Mouse (Mus musculus) spleen, postnatal 36 days (tissue): ENCODE measurements around the gene Ermap.

ENCODE experiments used
- DNase-seq, 2 experiments: peaks; one replicate each; pipeline ENCODE4 v3.0.0; 2022; ENCODE audit warnings: low spot score in 2 of 2, mixed read lengths in 1 of 2

The Ermap gene

DNA sequence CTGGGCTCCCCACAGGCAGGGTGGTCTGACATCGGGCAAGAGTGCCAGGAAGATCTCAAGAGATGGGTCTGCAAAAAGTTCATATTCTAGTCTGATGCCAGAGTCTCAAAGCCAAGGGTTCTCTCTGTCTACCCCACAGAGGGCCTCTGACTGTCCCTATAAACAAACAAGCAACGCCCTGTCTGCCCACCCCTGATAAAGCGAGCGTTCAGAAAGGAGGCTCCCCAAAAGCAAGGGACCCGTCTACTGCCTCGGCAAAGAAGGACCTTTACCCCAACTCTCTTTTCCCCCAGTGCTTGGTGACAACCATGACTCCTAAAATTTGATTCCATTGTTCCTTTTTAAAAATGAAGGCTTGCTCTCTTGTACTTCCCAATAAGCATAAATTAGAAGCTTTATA, at the start of gene Ermap:
Gene Ermap, minus strand, starts transcription at position 148 of the 400 bp plus-strand sequence.
- DNase-seq, result peak; percentile 50 to 75

DNA sequence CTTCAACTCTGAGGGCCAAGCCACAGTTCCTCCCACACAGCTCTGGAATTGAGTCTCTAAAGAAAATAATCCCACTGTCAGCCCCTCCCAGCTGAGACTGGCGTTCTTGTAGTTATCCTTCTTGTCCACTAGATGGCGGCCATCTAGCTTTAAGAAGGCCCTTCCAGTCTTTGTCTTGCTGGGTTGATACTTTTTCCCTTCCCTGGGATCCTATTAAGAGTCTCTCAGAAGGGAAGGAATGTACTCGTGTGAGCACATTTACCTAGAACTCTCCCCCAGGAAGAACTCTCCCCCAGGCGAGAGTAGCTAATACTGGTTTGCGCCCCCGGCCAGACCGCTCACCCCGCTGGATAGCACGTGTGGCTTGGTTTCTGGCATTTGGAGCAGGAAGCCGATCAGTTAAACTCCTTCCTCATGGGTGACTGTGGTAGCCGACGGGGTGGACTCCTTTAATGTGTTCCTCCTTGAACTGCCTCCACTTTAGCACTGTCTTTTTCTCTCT, 49.4 kb upstream of the Ermap start:
- DNase-seq, result peak; percentile 12 to 31

DNA sequence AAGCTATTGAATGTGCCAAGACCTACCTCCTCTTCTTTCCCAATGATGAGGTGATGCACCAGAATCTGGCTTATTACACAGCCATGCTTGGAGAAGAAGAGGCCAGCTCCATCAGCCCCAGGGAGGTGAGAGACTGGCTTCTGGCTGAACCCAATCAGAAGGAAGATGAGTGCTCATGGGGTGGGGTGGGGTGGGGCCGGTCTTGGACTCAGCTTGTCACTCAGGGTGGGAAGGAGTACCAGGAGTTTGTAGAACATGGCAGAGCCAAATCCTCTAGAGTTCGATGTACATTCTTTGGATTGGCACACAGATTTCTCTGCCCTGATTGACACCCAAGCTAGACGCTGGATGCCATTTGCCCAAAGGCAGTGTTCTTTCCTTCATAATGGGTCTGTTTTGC, 48.9 kb upstream of the Ermap start:
- DNase-seq, result no peak

DNA sequence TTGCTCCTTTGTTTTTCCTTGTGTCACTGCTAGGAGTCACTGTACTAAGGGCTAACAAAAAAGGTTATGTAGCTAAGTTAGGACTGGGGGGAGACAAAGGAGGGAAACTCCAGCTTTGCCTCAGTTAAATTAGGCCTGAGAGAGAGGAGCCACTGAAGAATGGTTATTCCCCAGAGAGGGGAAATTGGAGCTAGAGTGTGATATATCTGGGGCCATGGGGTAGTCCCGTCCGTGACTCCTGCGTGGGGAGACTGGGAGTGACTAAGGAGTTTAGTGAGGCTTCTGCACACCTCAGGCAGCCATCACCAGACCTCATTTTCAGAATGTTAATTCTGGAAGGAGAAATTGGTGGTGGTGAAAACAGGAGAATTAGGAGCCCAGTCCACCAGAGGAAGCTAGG, 44.5 kb upstream of the Ermap start:
- DNase-seq, result no peak

DNA sequence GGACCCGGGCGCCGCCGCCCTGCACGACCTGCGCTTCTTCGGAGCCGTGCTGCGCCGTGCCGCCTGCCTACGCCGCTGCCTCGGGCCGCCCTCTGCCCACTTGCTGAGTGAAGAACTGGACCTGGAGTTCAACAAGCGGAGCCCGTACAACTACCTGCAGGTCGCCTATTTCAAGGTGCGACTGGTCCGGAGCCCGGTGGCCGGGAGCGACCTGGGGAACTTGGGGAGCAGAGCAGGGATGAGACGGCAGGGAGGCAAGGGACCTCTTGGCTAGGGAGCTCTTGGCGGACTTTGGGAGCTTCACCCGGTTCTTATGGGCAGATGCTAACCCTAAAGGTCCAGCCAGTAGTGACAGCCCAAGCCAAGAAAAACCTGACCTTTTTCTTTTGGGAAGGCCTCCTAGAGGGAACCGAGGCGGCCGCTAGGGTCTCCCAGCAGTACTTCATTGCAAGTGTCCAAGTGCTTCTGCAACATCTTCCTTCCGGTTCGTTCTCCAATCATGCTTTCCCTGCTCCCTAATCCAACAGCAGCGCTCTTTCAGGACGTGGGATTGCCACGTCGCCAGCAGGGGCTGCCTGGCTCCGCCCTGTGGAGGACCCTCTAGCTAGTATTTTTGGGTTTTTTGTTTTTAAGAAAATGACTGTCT, 43.6 kb upstream of the Ermap start:
- no peak for DNase-seq

DNA sequence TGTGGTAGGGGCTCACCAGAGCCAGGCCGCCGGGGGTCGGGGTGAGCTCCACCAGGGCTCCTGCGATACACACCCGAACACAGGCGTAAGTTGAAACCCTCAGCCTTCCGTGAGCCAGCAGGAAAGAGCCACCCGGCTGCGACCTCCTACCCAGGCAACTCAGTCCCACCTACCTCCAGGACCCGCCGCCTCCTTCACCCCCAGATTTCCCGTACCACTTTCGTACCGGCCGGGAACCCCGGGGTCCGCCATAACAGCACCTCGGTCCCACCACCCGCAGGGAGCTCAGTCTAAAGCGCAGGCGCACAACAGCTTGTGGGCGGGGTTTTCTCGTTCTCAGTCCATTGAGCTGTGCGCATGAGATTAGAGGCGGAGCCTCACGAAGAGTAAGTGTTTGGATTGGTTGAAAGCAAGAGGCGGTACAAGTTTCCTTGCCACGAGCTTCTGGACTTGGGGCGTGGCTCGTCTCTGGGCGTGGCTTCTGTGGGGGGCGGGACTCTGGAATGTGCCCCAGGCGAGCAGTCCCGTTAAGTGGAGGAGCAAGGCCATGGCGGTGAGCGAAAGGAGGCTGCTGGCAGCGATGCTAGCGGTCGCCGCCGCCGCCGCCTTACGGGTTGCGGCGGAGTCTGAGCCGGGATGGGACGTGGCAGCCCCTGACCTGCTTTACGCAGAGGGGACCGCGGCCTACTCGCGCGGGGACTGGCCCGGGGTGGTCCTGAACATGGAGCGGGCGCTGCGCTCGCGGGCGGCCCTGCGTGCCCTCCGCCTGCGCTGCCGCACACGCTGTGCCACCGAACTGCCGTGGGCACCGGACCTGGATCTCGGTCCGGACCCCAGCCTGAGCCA, 42.8 kb upstream of the Ermap start, which contains the start of the genes AU022252 and P3h1:
Gene AU022252, minus strand, starts transcription at position 303 of the 846 bp plus-strand sequence.
Gene P3h1, plus strand, starts transcription at position 506 of the 846 bp plus-strand sequence.
- DNase-seq, result peak; percentile 99 to 100

DNA sequence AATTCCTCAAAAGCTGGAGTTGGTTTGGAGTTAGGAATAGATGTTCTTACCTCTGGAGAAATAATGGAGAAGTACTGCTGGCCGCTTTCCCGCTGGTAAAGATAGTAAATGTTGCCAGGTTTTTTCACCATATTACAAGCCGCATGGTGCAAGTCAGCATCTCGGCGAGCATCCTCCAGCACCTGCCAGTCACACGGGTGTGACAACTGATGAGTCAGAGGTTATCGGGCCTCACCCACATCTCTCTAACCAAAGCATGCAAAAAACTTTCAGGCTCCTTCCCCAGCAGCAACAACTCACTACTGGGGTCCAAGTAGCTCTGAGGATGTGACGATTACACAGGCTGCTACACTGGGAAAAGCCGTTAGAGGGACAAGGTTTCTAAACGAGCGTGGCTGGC, 36.9 kb upstream of the Ermap start:
- no peak for DNase-seq

DNA sequence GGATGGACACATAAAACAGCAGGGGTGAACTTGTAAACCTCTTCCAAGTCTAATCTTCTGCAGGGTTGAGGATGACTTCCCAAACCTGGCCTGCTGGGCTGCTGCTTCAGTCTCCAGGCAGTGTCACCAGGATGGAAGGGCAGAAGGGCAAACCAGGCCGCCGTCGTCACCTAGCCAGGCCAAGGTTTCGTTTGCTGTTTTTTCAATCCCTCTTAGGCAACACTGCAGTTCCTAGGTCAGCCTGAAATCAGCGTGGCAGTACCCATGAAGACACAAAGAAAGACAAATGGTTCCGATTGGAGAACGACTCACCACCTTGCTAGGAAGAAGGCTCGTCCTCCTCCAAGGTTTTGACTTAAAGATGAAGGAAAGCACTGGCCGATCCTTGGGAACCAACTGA, 35.9 kb upstream of the Ermap start:
- DNase-seq, result no peak

DNA sequence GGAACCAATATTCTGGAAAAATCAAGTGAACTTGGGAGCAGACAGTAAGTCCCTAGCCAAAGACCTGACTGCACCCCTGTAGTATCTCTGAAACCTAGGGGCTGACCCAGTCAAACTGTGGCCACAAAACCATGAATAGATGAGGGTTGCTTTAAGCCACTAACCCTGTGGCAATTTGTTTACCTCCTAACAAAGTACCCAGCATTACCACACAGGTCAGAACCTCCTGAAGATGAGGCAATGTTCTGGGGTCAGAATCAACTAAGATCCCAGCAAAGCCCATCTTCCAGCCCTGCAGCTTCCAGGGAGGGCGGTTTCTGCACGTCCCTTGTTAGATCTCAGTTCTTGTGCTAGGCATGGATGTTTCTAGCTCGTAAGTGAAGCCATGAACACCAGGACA, 34.7 kb upstream of the Ermap start:
- no peak for DNase-seq

DNA sequence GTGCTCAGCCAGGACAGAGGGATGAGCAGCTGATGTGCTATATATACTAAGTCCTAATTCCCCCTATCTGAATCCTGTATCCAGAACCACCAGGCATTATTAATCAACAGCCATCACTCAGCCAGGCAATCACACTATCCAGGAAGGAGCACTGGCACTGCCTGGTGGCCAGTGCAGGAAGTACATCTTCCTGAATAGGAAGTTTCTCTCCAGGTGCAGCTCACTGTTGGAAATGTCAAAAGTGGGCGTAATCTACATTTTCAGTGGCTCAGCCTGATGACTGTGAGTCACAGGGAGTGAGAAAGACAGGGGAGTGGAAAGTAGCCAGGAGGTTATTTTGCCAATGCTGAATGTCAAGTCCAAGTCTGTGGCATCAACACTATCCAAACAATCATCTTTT, 33.9 kb upstream of the Ermap start:
- no peak for DNase-seq

DNA sequence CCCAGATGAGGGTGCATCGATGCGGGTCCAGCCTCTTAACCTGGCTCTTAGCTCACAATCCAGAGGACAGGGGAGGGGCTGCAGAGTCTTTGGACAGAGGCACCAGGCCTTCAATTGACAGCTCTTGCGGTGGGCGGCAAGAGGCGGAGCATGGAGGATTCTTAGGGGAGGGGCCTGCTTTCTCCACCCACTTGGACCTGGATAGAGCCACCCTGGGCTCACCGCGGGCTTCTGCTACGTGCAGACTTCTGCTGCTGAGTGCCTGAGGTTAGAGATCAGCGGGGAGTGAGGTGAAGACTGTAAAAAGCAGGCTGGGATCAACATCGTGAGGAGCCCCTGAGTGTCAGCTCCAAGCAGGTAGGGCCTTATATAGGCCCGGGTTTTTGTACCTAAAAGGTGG, 28.4 kb upstream of the Ermap start, which contains the start of gene Tmem269:
Gene Tmem269, minus strand, starts transcription at position 49 of the 400 bp plus-strand sequence.
- no peak for DNase-seq

DNA sequence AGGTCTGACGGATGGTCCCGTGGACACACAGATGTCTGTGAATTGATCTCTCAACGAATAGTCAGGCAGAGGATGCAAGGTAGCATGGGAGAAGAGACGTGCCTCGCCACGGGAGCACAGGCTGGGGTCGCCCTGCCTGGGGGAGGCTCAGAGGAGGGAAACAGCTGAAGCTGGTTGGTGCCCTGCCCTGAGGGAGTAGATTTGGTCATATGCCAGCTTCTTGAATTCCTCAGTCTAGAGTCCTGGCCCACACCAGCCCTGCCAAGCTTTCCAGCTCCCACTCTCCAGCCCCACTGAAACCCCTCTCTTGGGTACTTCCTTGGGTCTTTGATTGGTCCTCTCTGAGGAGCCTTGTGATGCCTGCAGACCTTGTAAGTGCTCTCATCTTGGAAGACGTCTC, 26.9 kb upstream of the Ermap start:
- no peak for DNase-seq

DNA sequence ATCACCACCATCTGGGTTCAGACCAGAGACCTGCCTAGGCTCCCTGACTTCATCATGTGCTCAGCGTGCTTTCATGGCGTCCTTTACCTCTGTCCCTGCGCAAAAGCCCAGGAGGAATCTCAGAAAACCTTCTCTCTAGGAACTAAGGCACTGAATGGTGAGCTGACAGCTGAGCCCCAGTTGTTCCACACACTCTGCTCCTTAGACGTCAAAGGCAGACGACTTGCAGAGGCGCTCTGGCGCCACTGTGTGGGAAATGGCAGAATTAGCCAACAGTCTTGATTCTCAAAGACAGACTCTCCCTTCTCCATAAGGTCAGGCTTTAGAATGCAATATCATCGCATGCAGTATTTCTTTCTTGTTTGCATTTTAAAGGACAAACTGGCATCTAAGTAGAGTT, 14.9 kb upstream of the Ermap start:
- peak; percentile 41 to 60 for DNase-seq

DNA sequence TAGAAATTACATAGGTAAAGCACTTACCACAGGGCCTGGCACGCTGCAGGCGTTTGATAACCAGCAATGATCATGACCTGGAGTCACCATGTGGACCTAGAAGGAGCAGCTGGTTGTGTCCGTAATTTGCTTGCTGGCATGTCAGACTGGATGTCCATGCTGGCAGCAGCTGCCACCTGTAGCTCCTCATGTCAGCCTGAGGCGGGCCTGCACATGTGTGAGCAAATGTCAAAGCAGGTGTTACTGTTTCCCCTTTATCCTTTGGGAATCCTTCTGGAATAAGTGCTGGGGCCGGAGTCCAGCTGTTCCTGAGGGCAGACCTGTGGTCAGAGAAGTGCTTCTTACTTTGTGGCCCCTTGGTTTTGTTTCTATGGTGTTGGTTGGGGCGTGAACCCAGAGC, 8.3 kb upstream of the Ermap start:
- DNase-seq, result no peak

DNA sequence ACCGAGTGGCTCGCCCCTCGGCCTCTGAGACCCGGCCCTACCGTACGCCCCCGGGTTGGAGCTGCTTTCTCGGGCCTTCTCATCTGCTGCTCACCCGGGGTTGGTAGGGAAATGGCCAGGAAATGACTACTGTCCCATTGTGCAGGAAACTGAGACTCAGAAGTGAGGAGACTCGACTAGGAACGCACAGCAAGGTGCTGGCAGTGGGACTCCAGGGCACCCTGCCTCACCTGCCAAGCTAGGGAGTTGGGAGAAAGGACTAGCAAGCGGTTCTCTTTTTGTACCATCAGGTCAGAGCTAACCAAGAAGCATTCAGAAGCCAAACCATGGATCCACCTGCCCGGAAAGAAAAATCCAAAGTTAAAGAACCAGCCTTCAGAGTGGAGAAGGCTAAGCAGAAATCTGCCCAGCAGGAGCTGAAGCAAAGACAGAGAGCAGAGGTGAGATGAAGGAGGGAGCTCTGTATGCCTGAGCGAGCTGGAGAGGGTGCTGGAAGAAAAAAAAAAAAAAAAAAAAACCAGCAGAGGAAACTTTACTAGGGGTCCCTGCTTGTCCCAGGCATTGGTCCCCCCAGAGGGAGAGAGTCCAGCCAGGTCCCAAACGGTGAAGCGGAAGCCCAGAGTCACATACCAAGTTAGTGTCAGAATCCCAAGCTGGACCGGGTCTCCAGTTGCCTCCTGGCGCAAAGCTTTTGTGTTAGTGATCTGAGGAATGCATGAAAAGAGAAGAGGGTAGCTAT, 5.9 kb upstream of the Ermap start:
- no peak for DNase-seq

DNA sequence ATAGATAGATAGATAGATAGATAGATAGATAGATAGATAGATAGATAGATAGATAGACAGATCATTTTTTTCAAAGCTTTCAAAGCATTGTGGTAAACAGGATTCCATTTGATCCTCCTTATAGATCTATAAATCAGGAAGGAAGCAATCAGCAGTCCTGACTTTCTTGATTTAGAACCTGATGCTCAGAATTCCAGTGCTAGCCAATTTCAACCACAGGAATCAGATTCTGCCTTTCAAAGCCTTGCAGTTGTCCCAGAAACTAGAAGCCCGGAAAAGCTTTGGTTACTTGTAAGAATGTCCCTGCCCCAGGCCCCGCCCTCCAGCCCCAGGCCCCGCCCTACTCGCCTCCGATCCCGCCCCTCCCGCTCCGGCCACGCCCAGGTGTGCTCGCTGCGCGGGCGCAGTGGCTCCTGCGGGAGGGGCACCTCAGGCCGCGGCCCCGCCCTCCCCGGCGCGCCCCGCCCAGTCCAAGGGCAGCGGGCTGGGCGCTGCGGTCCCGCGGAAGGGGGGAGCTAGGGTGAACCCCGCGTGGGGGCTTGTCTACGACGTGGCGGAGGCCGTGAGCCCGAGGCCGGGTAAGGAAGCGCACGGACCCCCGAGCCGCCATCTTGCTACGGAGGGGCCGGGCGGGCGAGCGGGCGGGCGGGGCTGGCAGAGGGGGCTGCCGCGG, 5.2 kb upstream of the Ermap start, which contains the start of gene Svbp:
Gene Svbp, plus strand, starts transcription at position 398 of the 673 bp plus-strand sequence.
- peak; percentile 84 to 87 for DNase-seq

DNA sequence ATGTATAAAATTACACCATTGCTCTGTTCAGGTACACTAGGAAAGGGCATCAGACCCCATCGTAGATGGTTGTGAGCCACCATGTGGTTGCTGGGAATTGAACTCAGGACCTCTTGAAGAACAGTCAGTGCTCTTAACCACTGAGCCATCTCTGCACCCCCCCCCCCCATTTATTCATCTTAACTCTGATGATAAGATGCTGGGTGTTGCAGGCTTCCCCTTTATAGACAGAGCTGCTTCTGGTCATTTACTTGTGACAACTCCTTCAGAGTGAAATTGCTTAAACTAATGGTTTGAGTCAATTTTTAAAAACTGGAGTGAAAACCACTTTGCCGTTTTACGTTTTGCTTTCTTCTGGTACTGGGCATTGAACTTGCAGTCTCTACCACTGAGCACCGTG, 2.9 kb upstream of the Ermap start:
- no peak for DNase-seq

DNA sequence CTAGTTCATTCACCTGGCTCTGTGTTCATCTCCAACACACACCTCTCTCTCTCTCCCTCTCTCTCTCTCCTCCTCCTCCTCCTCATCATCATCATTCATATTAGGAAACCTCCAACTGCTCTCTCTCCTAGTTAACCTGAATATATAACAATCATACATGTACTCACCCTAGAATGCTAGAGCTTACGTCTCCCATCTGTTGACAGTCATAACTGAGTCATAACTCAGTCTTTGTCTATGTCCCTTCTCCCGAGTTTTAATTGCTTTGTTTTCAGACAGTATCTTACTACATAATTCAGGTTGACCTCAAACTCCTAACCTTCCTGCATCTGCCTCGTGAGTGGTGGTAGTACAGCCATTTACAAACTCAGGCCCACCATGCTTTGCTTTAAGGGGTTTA, 1.5 kb upstream of the Ermap start:
- DNase-seq, result no peak

DNA sequence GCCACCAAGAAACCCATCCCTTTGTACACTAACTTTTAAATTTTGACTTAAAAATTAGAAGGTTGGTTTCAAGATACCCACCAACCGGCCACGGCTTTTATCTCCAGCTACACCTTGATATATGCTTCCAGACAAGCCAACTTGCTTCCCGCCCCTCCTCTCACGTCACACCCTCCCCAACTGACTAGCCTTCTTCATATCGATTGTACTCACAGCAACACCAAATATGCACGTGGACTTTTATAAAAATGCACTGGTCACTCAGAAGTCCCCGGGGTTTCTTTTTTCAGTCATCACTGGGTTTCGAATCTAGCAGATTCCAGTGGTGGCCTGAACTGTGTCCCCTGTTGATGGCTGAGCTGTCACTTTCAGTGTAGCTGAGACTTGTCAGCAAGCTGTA, 807 bp upstream of the Ermap start:
- peak; percentile 40 to 73 for DNase-seq

DNA sequence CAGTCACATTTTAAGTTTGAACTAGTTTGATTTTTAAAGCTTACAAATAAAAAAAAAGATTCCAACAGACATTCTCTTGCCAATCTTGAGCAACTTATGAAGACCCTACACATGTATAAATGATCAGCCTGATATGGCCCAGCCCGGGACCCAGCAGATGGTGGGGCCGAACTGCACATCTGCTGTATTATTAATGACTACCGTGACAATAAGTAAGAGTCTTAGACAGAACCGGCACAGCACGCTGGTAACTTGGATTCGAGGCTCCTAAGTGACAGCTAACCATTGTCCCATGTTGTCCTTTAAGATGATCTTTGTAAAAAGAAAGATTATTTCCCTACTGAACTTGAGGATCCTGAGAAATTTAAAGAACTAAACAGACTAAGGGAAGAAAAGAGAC, 419 bp downstream of the Ermap start:
- DNase-seq, result no peak

DNA sequence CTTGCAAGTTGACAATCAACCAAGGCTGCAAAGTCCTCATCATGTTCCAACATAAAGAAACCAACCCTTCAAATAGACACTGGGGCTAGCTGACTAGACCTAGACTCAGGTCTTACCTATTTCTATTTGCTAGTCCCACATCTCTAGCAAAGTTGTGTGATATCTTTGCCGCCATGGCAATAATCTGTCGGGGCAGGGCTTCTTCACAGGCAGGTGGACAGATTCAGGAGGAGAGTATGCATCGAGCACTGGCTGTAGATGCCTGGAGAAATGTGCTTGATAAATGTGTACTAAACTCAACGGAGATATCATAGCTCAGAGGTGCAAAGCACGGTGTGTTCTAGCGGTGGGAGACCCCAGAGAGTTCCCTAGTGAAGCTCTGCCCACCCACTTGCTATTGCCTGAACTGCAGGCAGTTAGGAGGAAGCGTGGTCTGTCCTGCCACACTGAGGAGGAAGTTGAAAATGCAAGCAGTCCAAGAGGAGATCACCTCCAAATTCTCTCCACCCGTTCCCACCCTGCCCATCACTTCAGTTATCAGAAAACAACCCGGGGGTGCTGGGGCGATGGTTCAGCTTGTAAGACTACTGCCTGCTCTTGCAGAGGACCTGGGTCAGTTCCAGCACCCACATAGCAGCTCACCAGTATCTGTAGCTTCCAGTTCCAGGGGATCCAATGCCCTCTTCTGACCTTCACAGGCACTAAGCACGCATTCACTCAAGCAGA, 1.6 kb downstream of the Ermap start:
- DNase-seq, result peak; percentile 55 to 70
